Mouse (Mus musculus): ENCODE measurements around the gene Pfkfb1.

The Pfkfb1 gene

GRCm38 (mm10) chrX:150677505-150677904, 89.5 kb downstream of the Pfkfb1 start:
- DNase-seq (ENCODE audit: low spot score in 2 of 2) = no peak
